Mouse (Mus musculus) G1E (cell line): ENCODE results near the gene Zfp42.

Source experiments
- CTCF ChIP-seq: IDR thresholded peaks from 2 replicates; pipeline ENCODE4 v1.5.1; 2012; ENCODE audit warnings: low read depth, low read length, inconsistent platforms, mixed read lengths
- POLR2AphosphoS5 ChIP-seq: IDR thresholded peaks from 2 replicates; pipeline ENCODE4 v1.6.1; 2012; ENCODE audit warnings: low read depth, low read length, inconsistent platforms; ENCODE audit not compliant: insufficient replicate concordance
- TAL1 ChIP-seq: conservative IDR thresholded peaks from 2 replicates; pipeline ENCODE4 v1.6.1; 2012; ENCODE audit warnings: low read depth, low read length, inconsistent platforms, mixed read lengths

GRCm38 (mm10) chr8:43333465-43333864, 26.7 kb upstream of the Zfp42 start:
- TF ChIP-seq CTCF (no peak), POLR2AphosphoS5 (no peak), TAL1 (no peak)
